Mouse (Mus musculus): ENCODE results near the gene Fgd6. TPM values are rescaled to one million over a fixed set of nuclear protein-coding genes. Genes with fewer than 3 reads are reported as not detected.

Gene Fgd6
- polyA plus RNA-seq, 1 experiment = 3.7 TPM

DNA sequence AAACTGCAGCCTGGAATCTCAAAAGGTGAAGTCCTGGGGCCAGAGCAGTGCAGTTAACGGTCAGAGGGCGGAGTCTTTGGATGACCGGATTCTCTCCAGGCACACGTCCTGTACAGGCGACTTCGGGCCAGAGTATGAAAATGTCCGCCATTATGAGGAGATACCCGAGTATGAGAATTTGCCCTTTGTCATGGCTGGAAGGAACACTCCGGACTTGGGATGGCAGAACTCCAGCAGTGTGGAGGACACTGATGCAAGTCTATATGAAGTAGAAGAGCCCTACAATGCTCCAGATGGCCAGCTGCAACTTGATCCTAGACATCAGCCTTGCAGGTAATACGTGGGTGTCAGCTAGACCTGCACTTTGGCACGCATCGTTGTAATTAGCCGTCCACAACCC, 9.5 kb downstream of the Fgd6 start:
- WGBS = 95% methylated on average over 13 of the region's 13 CpGs
- Histone ChIP-seq H3K27me3 (ENCODE audit: control insufficient read depth, insufficient read depth, low read length) (no peaks in the 10 kb centered on the region), H3K4me3 (ENCODE audit: low read depth, low read length) (no peak overlapping the region), H3K4me1 (ENCODE audit: control insufficient read depth, insufficient read depth, insufficient read length, low read length) (peaks cover 11% of the 10 kb centered on the region; the same call in 1 of the 2 replicates), H3K36me3 (ENCODE audit: control insufficient read depth, insufficient read depth, low read length) (peaks cover 25% of the 10 kb centered on the region), H3K27ac (ENCODE audit: insufficient read depth, low read depth, low read length) (no peak overlapping the region)
- no peak for TF ChIP-seq POLR2A (IDR thresholded peaks at IDR 0.05; ENCODE audit: low read depth, low read length)
- TF ChIP-seq CTCF (IDR thresholded peaks at IDR 0.05; ENCODE audit: extremely low read depth, insufficient read length, insufficient replicate concordance, low read depth, low read length) = no peak

DNA sequence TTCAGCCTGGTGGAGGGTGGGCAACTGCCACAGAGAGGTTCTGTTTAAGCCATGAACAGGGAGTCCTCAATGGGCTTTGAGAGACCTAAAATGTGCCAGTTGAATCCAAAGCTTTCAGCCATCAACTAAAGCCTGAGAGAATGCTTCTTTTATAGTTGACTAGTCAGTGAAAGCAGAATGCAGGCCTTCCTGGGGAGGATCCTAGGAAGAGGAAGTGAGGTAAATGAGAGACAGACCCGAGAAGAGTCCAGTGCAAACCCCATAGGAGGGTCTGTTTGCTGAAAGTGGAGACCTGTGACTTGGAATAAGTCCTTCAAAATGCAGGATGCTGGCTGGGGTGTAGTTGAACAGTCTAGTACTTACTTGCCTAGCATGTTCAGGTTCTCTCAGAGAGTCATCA, 11.2 kb downstream of the Fgd6 start:
- no peak for TF ChIP-seq CTCF (IDR thresholded peaks at IDR 0.05; ENCODE audit: extremely low read depth, insufficient read length, insufficient replicate concordance, low read depth, low read length)
- no peak for TF ChIP-seq POLR2A (IDR thresholded peaks at IDR 0.05; ENCODE audit: low read depth, low read length)
- Histone ChIP-seq H3K27me3 (ENCODE audit: control insufficient read depth, insufficient read depth, low read length) (no peaks in the 10 kb centered on the region), H3K27ac (ENCODE audit: insufficient read depth, low read depth, low read length) (no peak overlapping the region), H3K4me1 (ENCODE audit: control insufficient read depth, insufficient read depth, insufficient read length, low read length) (peaks cover 11% of the 10 kb centered on the region; the same call in 1 of the 2 replicates), H3K4me3 (ENCODE audit: low read depth, low read length) (no peak overlapping the region), H3K36me3 (ENCODE audit: control insufficient read depth, insufficient read depth, low read length) (peaks cover 25% of the 10 kb centered on the region)
- 54% methylated on average over 1 of the region's 1 CpGs for whole genome bisulfite sequencing

DNA sequence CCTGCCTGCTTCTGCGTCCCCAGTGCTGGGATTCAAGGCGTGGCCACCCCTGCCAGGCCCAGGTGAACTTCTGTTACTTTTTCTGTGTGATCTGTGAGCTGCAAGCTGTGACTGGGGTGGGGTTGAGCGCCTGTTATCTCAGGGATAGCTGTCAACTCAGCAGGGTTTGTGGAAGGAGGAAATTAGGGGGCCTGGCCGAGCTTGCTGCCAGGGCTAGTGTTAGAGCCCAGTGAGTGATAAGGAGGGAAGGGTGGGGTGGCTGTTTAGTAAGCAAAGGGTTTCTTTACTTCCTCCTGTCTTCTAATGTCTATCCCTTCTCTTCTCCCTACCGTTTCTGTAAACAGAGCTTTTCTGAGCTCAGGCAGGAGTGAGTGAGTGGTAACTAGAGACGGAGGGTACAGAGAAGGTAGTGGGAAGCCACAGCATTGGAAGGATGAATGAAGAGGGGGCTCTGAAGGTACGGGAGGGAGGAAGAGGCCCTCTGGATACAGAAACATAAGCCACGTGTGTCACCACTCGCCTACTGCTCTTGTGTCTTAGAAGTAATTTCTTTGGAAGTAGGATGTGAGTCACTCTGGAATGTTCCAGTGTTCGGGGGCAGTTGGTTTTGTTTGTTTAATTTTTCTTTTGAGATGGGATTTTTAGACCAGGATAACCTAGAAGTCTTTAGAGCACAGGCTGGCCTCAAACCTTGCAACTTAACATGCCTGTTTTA, 12.2 kb downstream of the Fgd6 start:
- peaks cover 11% of the 10 kb centered on the region; the same call in 1 of the 2 replicates for H3K4me1 ChIP-seq (ENCODE audit: control insufficient read depth, insufficient read depth, insufficient read length, low read length)
- peaks cover 25% of the 10 kb centered on the region for H3K36me3 ChIP-seq (ENCODE audit: control insufficient read depth, insufficient read depth, low read length)
- H3K4me3 ChIP-seq (ENCODE audit: low read depth, low read length) = no peak overlapping the region
- 27% methylated on average over 10 of the region's 10 CpGs for WGBS
- no peaks in the 10 kb centered on the region for H3K27me3 ChIP-seq (ENCODE audit: control insufficient read depth, insufficient read depth, low read length)
- TF ChIP-seq CTCF (IDR thresholded peaks at IDR 0.05; ENCODE audit: extremely low read depth, insufficient read length, insufficient replicate concordance, low read depth, low read length) (no peak), POLR2A (IDR thresholded peaks at IDR 0.05; ENCODE audit: low read depth, low read length) (no peak)
- H3K27ac ChIP-seq (ENCODE audit: insufficient read depth, low read depth, low read length) = peak overlapping the region; percentile 87

DNA sequence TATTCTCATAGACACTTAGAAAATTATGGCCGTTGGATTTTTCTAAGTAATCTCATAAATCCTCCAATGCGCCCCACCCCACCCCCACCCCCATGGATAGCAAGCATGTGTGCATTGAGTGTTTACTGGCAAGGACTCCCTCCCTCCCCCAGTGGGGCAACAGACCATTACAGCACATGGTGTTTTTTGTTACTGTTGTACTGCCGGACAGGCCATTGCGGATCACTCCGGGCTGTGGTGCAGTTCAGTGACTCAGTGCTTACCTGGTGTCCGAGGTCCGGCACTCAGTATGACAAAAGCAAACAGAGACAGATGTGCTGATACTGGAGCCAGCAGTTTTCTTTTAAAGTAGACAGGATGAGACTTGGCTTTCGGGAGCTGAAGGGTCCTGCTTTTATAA, 13.3 kb downstream of the Fgd6 start:
- no peaks in the 10 kb centered on the region for H3K27me3 ChIP-seq (ENCODE audit: control insufficient read depth, insufficient read depth, low read length)
- peaks cover 18% of the 10 kb centered on the region for H3K36me3 ChIP-seq (ENCODE audit: control insufficient read depth, insufficient read depth, low read length)
- 61% methylated on average over 8 of the region's 8 CpGs for WGBS
- H3K4me3 ChIP-seq (ENCODE audit: low read depth, low read length) = no peak overlapping the region
- H3K27ac ChIP-seq (ENCODE audit: insufficient read depth, low read depth, low read length) = peak overlapping the region; percentile 24; the same call in 1 of the 2 replicates
- no peak for TF ChIP-seq CTCF (IDR thresholded peaks at IDR 0.05; ENCODE audit: extremely low read depth, insufficient read length, insufficient replicate concordance, low read depth, low read length)
- TF ChIP-seq POLR2A (IDR thresholded peaks at IDR 0.05; ENCODE audit: low read depth, low read length) = no peak
- peaks cover 11% of the 10 kb centered on the region; the same call in 1 of the 2 replicates for H3K4me1 ChIP-seq (ENCODE audit: control insufficient read depth, insufficient read depth, insufficient read length, low read length)

DNA sequence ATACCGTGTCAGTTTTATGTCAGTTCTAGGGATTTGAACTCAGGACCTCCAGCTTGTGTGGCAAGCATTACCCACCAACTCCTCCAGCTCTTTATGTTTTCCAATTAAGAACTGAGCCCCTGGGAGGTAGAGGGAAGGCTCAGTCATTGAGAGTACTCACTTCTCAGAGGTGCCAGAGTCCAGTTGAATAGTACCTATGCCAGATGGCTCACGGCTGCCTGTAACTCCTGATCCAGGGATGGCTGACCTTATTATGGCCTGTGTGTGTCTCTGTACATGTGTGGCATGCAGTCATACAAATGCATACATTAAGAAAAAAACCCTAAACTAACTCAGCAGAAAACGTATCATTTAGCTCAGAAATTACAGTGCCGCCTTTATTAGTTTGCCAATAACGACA, 14.9 kb downstream of the Fgd6 start:
- Histone ChIP-seq H3K4me3 (ENCODE audit: low read depth, low read length) (no peak overlapping the region), H3K36me3 (ENCODE audit: control insufficient read depth, insufficient read depth, low read length) (peaks cover 4% of the 10 kb centered on the region; the same call in 1 of the 2 replicates), H3K4me1 (ENCODE audit: control insufficient read depth, insufficient read depth, insufficient read length, low read length) (peaks cover 11% of the 10 kb centered on the region; the same call in 1 of the 2 replicates), H3K27me3 (ENCODE audit: control insufficient read depth, insufficient read depth, low read length) (no peaks in the 10 kb centered on the region), H3K27ac (ENCODE audit: insufficient read depth, low read depth, low read length) (no peak overlapping the region)
- no peak for TF ChIP-seq CTCF (IDR thresholded peaks at IDR 0.05; ENCODE audit: extremely low read depth, insufficient read length, insufficient replicate concordance, low read depth, low read length)
- TF ChIP-seq POLR2A (IDR thresholded peaks at IDR 0.05; ENCODE audit: low read depth, low read length) = no peak
- 96% methylated on average over 5 of the region's 5 CpGs for WGBS

DNA sequence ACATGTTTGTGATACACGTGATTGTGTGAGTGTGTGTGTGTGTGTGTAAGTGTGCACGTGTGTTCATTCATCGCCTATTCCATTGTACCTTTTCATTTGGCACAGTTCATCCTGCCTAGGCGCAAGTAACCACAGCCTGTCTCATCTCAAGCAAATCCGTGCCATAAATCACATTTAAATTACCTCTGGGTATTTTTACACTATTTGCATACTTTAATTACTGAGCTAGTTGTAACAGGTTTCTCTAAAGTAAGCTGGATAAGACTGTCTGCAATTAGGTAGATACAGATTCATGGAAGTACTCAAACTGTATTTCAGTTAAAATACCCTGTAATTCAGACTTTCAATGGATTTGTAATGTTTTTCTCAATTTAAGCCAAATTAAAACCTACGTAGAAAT, 20.7 kb downstream of the Fgd6 start:
- Histone ChIP-seq H3K4me1 (ENCODE audit: control insufficient read depth, insufficient read depth, insufficient read length, low read length) (peaks cover 8% of the 10 kb centered on the region), H3K36me3 (ENCODE audit: control insufficient read depth, insufficient read depth, low read length) (no peaks in the 10 kb centered on the region), H3K27me3 (ENCODE audit: control insufficient read depth, insufficient read depth, low read length) (no peaks in the 10 kb centered on the region), H3K27ac (ENCODE audit: insufficient read depth, low read depth, low read length) (no peak overlapping the region), H3K4me3 (ENCODE audit: low read depth, low read length) (no peak overlapping the region)
- TF ChIP-seq POLR2A (IDR thresholded peaks at IDR 0.05; ENCODE audit: low read depth, low read length) (no peak), CTCF (IDR thresholded peaks at IDR 0.05; ENCODE audit: extremely low read depth, insufficient read length, insufficient replicate concordance, low read depth, low read length) (no peak)
- 92% methylated on average over 6 of the region's 6 CpGs for WGBS

DNA sequence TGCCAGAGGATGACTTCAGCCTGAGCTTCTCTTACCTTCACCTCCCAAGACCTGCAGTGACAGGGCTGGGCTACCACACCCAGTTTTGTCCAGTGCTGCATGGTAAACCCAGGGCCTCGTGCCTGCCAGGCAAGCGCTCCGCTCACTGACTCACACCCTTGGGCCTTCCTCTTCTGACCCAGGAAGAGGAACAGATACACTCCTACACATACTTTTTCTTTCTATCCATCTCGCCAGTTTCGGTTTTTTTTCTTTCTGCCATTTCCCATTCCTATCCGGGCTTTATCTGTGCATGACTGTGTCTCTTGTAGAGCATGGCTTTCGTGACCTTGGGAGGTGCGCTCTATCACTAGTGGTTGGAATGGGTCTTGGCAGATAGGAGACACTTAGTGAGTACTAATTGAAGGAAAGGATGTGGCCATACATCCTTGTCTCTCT, 23.8 kb downstream of the Fgd6 start:
- peak overlapping the region; percentile 71 for H3K27ac ChIP-seq (ENCODE audit: insufficient read depth, low read depth, low read length)

More for the DNA sequence above, 23.8 kb downstream of the Fgd6 start:
- 33% methylated on average over 8 of the region's 8 CpGs for WGBS
- TF ChIP-seq CTCF (IDR thresholded peaks at IDR 0.05; ENCODE audit: extremely low read depth, insufficient read length, insufficient replicate concordance, low read depth, low read length) (no peak), POLR2A (IDR thresholded peaks at IDR 0.05; ENCODE audit: low read depth, low read length) (no peak)
- H3K36me3 ChIP-seq (ENCODE audit: control insufficient read depth, insufficient read depth, low read length) = no peaks in the 10 kb centered on the region
- H3K4me1 ChIP-seq (ENCODE audit: control insufficient read depth, insufficient read depth, insufficient read length, low read length) = peaks cover 8% of the 10 kb centered on the region
- H3K4me3 ChIP-seq (ENCODE audit: low read depth, low read length) = no peak overlapping the region
- no peaks in the 10 kb centered on the region for H3K27me3 ChIP-seq (ENCODE audit: control insufficient read depth, insufficient read depth, low read length)
